15 mouse cellular contexts compared by ENCODE assay signal in the genomic region with DNA sequence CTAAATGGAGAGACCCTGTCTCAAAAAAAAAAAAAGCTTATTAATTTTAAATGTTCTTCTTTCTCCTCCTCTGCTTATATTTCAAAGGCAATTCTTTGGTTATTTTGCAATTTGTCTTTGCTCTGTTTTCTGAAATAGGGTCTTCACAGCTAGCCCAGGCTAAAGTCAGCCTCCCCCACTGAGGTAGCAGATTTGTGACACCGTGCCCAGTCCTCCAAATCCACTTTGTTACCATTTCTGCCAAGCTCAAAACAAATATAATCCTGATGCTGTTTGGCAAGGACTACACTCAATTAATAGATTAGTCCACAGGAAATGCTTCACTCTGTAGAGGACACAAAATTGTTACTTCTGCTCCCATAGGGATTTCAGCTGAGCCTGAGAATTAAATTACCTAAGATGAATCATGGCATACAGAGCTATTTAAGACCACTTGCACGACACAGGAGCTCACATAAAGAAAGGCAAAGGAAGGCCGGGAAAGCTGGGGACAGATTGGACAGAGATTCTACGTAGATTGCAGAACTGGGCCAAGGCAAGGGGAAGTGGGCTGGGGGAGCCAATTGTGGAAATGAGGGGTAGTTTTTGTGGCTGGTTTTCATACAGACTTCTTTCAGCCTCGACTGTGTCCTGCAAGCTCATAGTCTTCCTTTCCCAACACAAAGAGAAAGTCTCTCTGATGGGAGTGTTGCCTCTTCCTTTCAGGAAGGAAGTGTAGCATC. TPM values are rescaled to one million over a fixed set of nuclear protein-coding genes. Genes with fewer than 3 reads are reported as not detected.
DNase-seq lines count a peak whose midpoint lies in the region; ATAC-seq and TF ChIP-seq lines count a peak whose summit lies in the region.
"Had no signal": no experiment of that assay in that cellular context is flagged by ENCODE, and none has a peak within 500 bp of the region (broad histone marks: within the 10 kb centered on the region; RNA-seq: fewer than 3 reads in every experiment).

No protein-coding gene starts in this region.

- H3K4me3 ChIP-seq in layer of hippocampus, adult 2 months, result no peak overlapping the region
- H3K4me3 ChIP-seq: embryonic facial prominence, embryonic 12.5 days; forebrain, embryonic 15.5 days; heart, embryonic 12.5 days had no signal

- H3K27ac ChIP-seq in layer of hippocampus, adult 2 months, result peak overlapping the region; percentile 71
- H3K27ac ChIP-seq: embryonic facial prominence, embryonic 12.5 days; forebrain, embryonic 15.5 days had no signal

- no peak for TF ChIP-seq CTCF in layer of hippocampus, adult 2 months (conservative IDR thresholded peaks at IDR 0.05)

- DNase-seq in layer of hippocampus, adult 2 months (ENCODE audit: low spot score in 2 of 2), result no peak
- no peak for DNase-seq in layer of hippocampus, adult 18-20 months (ENCODE audit: low spot score in 2 of 2)
- peak; percentile 32 for DNase-seq in right cerebral cortex, postnatal 25 days
- DNase-seq in right cerebral cortex, postnatal 36 days (ENCODE audit: low spot score in 2 of 2), result no peak
- DNase-seq in kidney, adult 8-10 months, result no peak
- DNase-seq: adrenal gland, adult 8-10 months; cerebellum, adult 18-20 months; gastrocnemius, postnatal 36 days; heart, adult 18-20 months had no signal

- ATAC-seq in common myeloid progenitor, adult 5-6 weeks (replicated peaks; ENCODE audit: low read depth, poor library complexity, severe bottlenecking), result peak; percentile 40; the same call in 1 of the 2 replicates
- ATAC-seq in monocyte, adult 5-6 weeks (replicated peaks; ENCODE audit: insufficient number of reproducible peaks, low FRiP score, low TSS enrichment, poor library complexity, severe bottlenecking), result no peak
- ATAC-seq: forebrain, embryonic 15.5 days; intestine, embryonic 16.5 days had no signal

RNA-seq across cellular contexts. Expression of gene Calm2, which starts 58.4 kb away (rescaled TPM):
- total RNA-seq in layer of hippocampus, adult 2 months (2021), result 1,000 to 10,000 TPM; 2,133 to 2,202 TPM
- total RNA-seq in layer of hippocampus, adult 18-20 months (2021), result 1,000 to 10,000 TPM; 2,186 to 2,300 TPM
- total RNA-seq in common myeloid progenitor, adult 5-6 weeks (2017), result 1,176 and 1,253 TPM in 2 replicates
- 1,504 to 2,308 TPM (median 2,140 TPM) in 3 replicates for total RNA-seq in monocyte, adult 5-6 weeks (2017)
